Mouse (Mus musculus) Patski (cell line): ENCODE results near the gene Ankmy1. TPM values are rescaled to one million over a fixed set of nuclear protein-coding genes. Genes with fewer than 3 reads are reported as not detected.
A peak's percentile ranks its signal among the peaks of the same experiment; 100 is the strongest.

ENCODE experiments used
- ATAC-seq: fragments of 100-300 bp; one replicate; pipeline ENCODE4 v1.8.0; 2021
- CTCF ChIA-PET: fragments of 350-600 bp; sonication (Branson Sonifier 250); formaldehyde crosslinking; loops from one replicate; lab custom pipeline; 2022; ENCODE audit warnings: inconsistent platforms; lab: Charles Lee
- POLR2A ChIA-PET: fragments of 350-600 bp; sonication (Branson Sonifier 250); formaldehyde crosslinking; loops from one replicate; lab custom pipeline; 2022; ENCODE audit warnings: antibody characterized with exemption, inconsistent platforms; lab: Charles Lee
- DNase-seq: peaks from one replicate; pipeline ENCODE4 v3.0.0-alpha.2; 2011; ENCODE audit warnings: low read depth, low spot score
- H3K27me3 ChIP-seq: fragments of 371-371 bp; one replicate; pipeline ENCODE4 v1.5.1; 2021
- CTCF ChIP-seq: fragments of 100-300 bp; IDR thresholded peaks from one replicate; pipeline ENCODE4 v1.5.1; 2021
- in situ Hi-C: fragments of 300-500 bp; cut with MboI; formaldehyde crosslinking; loops from 3 replicates; pipeline ENCODE4 v1.11.1; 2018; ENCODE audit warnings: low pct_unique_long_range_greater_than_20kb, mixed read lengths
- polyA plus RNA-seq: library from polyadenylated mRNA; unstranded; gene quantifications from one replicate; pipeline ENCODE4 v1.2.3, GENCODE M21; 2021

Ankmy1 gene
- polyA plus RNA-seq, 1 experiment from 2014 or later: 0.45 TPM

GRCm38 (mm10) chr1:92911721-92912138 lies 9.0 kb upstream of the Ankmy1 start:
- CTCF ChIA-PET: interaction anchor here (1.1 kb wide), 1 partner anchor 25 kb away, joined by 3 read pairs; no protein-coding TSS in a partner anchor
- POLR2A ChIA-PET: interaction anchor here (1.2 kb wide), 1 partner anchor 62 kb away, joined by 3 read pairs; no protein-coding TSS in a partner anchor

GRCm38 (mm10) chr1:92910925-92911720 lies 8.4 kb upstream of the Ankmy1 start:
- TF ChIP-seq CTCF: no peak
- no peaks in the 10 kb centered on the region for H3K27me3 ChIP-seq
- ChIA-PET POLR2A (interaction anchor here (1.2 kb wide), 1 partner anchor 63 kb away, joined by 3 read pairs; no protein-coding TSS in a partner anchor), CTCF (interaction anchor here (1.1 kb wide), 1 partner anchor 25 kb away, joined by 3 read pairs; no protein-coding TSS in a partner anchor)
- ATAC-seq: peak; percentile 6
- no peak for DNase-seq
- in situ Hi-C loops: no loop called here

More at GRCm38 (mm10) chr1:92911721-92912138, 9.0 kb upstream of the Ankmy1 start:
- ATAC-seq: no peak
- no peak for DNase-seq
- no peaks in the 10 kb centered on the region for H3K27me3 ChIP-seq
- in situ Hi-C loops: no loop called here
- no peak for TF ChIP-seq CTCF

GRCm38 (mm10) chr1:92910239-92910885 lies 7.7 kb upstream of the Ankmy1 start, which contains the start of gene Rnpepl1:
Gene Rnpepl1 (plus strand): TSS chr1:92910783.
- no peak for DNase-seq
- in situ Hi-C loops: no loop called here
- H3K27me3 ChIP-seq: no peaks in the 10 kb centered on the region
- ChIA-PET CTCF (interaction anchor here (0.9 to 1.2 kb wide), 2 partner anchors 10 to 31 kb away, joined by 3 to 4 read pairs; no protein-coding TSS in a partner anchor), POLR2A (interaction anchor here (1.2 kb wide), 1 partner anchor 64 kb away, joined by 3 read pairs; no protein-coding TSS in a partner anchor)
- peak; percentile 67 for ATAC-seq
- TF ChIP-seq CTCF: no peak

GRCm38 (mm10) chr1:92909068-92909467 lies 6.4 kb upstream of the Ankmy1 start:
- H3K27me3 ChIP-seq: no peaks in the 10 kb centered on the region
- POLR2A ChIA-PET: no interaction called here
- ATAC-seq (no peak), DNase-seq (no peak)
- CTCF ChIA-PET: interaction anchor here (1.2 kb wide), 1 partner anchor 9 kb away, joined by 3 read pairs; no protein-coding TSS in a partner anchor
- TF ChIP-seq CTCF: no peak
- in situ Hi-C loops: no loop called here

- H3K27me3 ChIP-seq: no peaks in the 10 kb centered on the region
- ATAC-seq: no peak
- ChIA-PET CTCF (interaction anchor here (1.6 kb wide), 1 partner anchor 29 kb away, joined by 3 read pairs; no protein-coding TSS in a partner anchor), POLR2A (no interaction called here)
- in situ Hi-C loops: no loop called here
- TF ChIP-seq CTCF: no peak
- DNase-seq: no peak
Measured at GRCm38 (mm10) chr1:92908664-92909063, 6.0 kb upstream of the Ankmy1 start.

DNA sequence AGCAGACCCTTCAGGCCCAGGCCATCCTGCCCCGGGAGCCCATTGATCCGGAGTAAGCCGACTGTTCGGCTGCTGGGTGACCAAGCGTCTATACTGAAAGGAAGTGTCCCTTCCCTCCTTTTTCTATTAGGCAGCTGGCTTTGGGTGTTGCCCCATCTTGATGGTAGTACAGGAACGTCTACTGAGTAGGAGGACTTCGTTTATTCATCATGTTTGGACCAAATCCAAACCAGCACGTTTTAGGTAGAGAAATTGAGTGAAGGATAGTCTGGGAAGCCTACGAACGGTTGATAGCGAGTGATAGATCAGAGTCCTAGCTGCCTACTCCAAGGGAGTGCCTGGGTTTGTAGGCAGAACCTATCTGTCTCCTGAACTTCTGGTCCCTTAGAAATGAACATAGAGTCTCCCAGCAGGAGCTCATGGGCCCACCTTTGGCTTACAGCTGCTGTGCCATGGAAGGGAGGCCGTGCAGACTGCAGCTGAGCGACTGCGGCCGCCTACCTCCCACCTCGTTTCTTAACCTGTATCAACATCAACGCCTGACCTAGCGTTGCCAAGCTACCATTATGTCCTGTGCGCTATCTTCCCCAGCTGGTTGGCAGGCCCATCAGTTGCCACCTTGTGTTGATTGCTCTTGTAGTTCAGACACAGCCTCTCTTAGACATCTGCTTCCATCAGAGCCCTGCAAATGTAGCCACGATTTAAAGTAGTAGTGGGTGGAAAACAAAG lies 5.1 kb upstream of the Ankmy1 start:
- in situ Hi-C loops: no loop called here
- CTCF ChIA-PET: interaction anchor here (1.3 to 1.6 kb wide), 3 partner anchors 21 to 29 kb away, joined by 3 read pairs; no protein-coding TSS in a partner anchor
- ATAC-seq: no peak

GRCm38 (mm10) chr1:92906779-92907631 lies 4.3 kb upstream of the Ankmy1 start, which contains the start of gene Dusp28:
Gene Dusp28 (plus strand): TSS chr1:92906981.
- no peak for TF ChIP-seq CTCF

More for the DNA sequence above, 5.1 kb upstream of the Ankmy1 start:
- TF ChIP-seq CTCF: no peak
- no peaks in the 10 kb centered on the region for H3K27me3 ChIP-seq
- POLR2A ChIA-PET: interaction anchor here (1.0 kb wide), 1 partner anchor 266 kb away, joined by 3 read pairs; the partner anchor contains the start of gene Cops9
- no peak for DNase-seq

DNA sequence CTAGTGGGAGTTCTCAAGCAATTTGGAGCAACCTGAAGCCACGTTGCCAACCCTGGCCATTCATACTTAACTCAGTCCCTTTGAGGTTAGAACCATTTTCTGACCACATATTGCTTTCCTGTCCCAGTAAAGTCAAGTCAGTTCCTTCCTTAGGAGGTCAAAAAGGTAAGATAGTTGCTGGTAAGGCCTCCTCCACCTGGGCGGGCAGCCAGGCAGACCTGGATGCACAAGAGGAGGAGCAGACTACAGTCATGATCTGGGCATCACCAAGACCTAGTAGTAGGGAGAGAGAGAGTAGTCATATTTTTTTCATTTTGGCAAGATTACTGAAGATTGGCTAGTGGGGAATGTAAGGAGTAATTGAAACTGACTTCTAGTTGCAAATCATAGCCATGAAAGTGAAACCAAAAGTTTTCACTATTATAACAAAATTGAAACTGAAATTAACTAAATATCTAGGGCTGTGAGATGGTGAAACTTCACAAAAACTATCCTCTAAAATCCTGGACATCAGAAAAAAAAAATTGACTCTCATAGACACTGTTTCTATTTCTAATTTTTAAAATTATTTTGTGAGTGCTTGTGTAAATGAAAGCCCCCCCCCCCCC lies 3.1 kb upstream of the Ankmy1 start:
- CTCF ChIA-PET: no interaction called here
- TF ChIP-seq CTCF: no peak

More at GRCm38 (mm10) chr1:92906779-92907631, 4.3 kb upstream of the Ankmy1 start, which contains the start of gene Dusp28:
- ChIA-PET CTCF (interaction anchor here (0.6 to 1.6 kb wide), 4 partner anchors 22 to 66 kb away, joined by 3 read pairs; no protein-coding TSS in a partner anchor), POLR2A (interaction anchor here (0.8 to 1.0 kb wide), 2 partner anchors 31 to 265 kb away, joined by 3 read pairs; partner anchors contain the start of gene Cops9)
- in situ Hi-C loops: no loop called here
- DNase-seq (peak; percentile 74), ATAC-seq (peak; percentile 79)
- H3K27me3 ChIP-seq: no peaks in the 10 kb centered on the region

More for the DNA sequence above, 3.1 kb upstream of the Ankmy1 start:
- POLR2A ChIA-PET: no interaction called here
- DNase-seq: no peak
- no peak for ATAC-seq
- in situ Hi-C loops: no loop called here
- H3K27me3 ChIP-seq: no peaks in the 10 kb centered on the region
